20 mouse cellular contexts compared by ENCODE assay signal in genomic region chr1:52529933-52530332, GRCm38 (mm10).
"Had no signal": no experiment of that assay in that cellular context is flagged by ENCODE, and none has a peak within 500 bp of the region (broad histone marks: within the 10 kb centered on the region; RNA-seq: fewer than 3 reads in every experiment).

No protein-coding gene starts in this region.

- H3K4me3 ChIP-seq: limb, embryonic 10.5 days; limb, embryonic 13.5 days; liver, embryonic 13.5 days; midbrain, embryonic 10.5 days; neural tube, embryonic 12.5 days; neural tube, embryonic 15.5 days had no signal

- DNase-seq: kidney, adult 2 months; kidney, postnatal 4 days; liver, embryonic 13.5 days; lung, adult 2 months; lung, postnatal 14 days; lung, postnatal 4 days; midbrain, embryonic 14.5 days; right cerebral cortex, adult 18-20 months; right cerebral cortex, postnatal 14 days; right cerebral cortex, postnatal 4 days; thymus, adult 2 months; thymus, postnatal 14 days; thymus, postnatal 4 days had no signal

- H3K36me3 ChIP-seq: limb, embryonic 10.5 days; limb, embryonic 13.5 days; liver, embryonic 13.5 days; midbrain, embryonic 10.5 days; neural tube, embryonic 12.5 days; neural tube, embryonic 15.5 days had no signal

- H3K9ac ChIP-seq: limb, embryonic 13.5 days; liver, embryonic 13.5 days; neural tube, embryonic 12.5 days; neural tube, embryonic 15.5 days had no signal

- H3K27me3 ChIP-seq: limb, embryonic 13.5 days; liver, embryonic 13.5 days; neural tube, embryonic 12.5 days; neural tube, embryonic 15.5 days had no signal

- H3K4me1 ChIP-seq: limb, embryonic 10.5 days; limb, embryonic 13.5 days; liver, embryonic 13.5 days; midbrain, embryonic 10.5 days; neural tube, embryonic 12.5 days; neural tube, embryonic 15.5 days had no signal

- H3K9me3 ChIP-seq: limb, embryonic 10.5 days; limb, embryonic 13.5 days; liver, embryonic 13.5 days; midbrain, embryonic 10.5 days; neural tube, embryonic 12.5 days; neural tube, embryonic 15.5 days had no signal

- H3K4me2 ChIP-seq: limb, embryonic 13.5 days; liver, embryonic 13.5 days; neural tube, embryonic 12.5 days; neural tube, embryonic 15.5 days had no signal

- H3K27ac ChIP-seq: kidney, postnatal 0 days; limb, embryonic 10.5 days; limb, embryonic 13.5 days; liver, embryonic 13.5 days; midbrain, embryonic 10.5 days; neural tube, embryonic 12.5 days; neural tube, embryonic 15.5 days; stomach, postnatal 0 days had no signal
